Mouse (Mus musculus) activated CD4-positive, CD25-positive, alpha-beta regulatory T cell, adult 4 months (primary cell): ENCODE results near the gene Sap30. TPM values are rescaled to one million over a fixed set of nuclear protein-coding genes. Genes with fewer than 3 reads are reported as not detected.

Experiments
- ATAC-seq: one replicate; pipeline ENCODE4 v1.8.0; 2017
- polyA plus RNA-seq, 2 experiments: library from polyadenylated mRNA; unstranded; fragments of 100-300 nt; shearing (Covaris generic); gene quantifications; one replicate each; pipeline ENCODE4 v1.2.1; 2017

The Sap30 gene
- polyA plus RNA-seq, 2 experiments from 2014 or later = 0.94 to 0.99 TPM

DNA sequence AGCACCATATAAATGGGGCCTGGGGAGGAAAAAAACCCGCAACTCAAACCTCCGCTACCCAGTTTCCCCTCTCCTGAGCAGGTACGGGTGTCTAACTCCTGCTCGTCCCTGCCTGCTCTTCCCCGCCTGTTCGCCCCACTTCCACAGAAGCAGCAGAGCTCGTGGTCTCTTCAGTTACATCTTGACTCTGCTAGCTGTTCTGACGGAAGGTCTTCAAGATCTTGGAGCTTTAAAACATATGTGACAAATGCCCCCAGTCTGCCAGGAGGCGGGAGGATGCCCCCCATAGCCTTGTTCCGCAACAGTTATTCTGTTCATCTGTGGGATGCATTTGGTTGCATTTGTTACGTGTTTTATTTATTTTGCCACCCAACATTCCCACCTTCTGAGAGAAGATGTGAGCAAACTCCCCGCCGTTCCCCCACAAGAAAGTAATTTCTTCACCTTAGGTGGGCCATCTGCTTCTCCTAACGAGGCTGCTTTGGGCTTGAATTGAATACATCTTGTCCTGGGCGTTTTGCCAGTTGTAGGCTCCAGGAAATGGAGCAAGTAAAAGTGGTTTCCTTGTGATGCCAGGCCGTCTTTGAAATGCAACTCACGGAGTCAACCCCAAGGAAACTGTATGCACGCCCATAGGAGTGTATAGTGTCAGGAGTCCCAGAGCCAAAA is 51.8 kb downstream of the Sap30 start:
- ATAC-seq = no peak

DNA sequence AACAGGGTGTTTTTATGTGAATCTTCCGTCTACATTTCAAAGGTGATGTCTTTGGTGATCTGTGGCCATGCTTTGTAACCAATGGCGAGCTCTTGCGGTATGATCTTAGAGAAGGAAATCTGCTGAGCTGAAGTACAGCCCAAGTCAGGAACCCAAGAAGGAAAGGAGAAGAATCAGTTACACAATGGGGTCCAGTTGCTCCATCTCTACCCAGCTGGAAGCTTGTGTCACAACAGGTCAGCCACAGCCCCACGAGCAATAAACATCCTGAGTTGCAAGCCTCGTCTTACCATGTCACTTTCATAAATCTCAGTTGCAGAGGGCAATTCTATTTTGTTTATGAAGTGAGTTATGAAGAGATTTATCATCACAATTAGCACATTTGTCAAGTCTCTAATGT is 54.9 kb downstream of the Sap30 start:
- ATAC-seq = no peak

Other genes with a start within 250 kb of the Sap30 start
- not detected for gene Hand2, start 166.9 kb downstream of the Sap30 start, polyA plus RNA-seq
- gene Scrg1, start 31.9 kb downstream of the Sap30 start, polyA plus RNA-seq = not detected
- 100 to 1,000 TPM; 481 to 544 TPM for gene Hmgb2, start 24.0 kb upstream of the Sap30 start, polyA plus RNA-seq
- 10 to 100 TPM; 24.7 to 25.9 TPM for gene Galnt7, start 165.2 kb upstream of the Sap30 start, polyA plus RNA-seq